Mouse (Mus musculus) kidney, adult 2 months (tissue): Measurements from ENCODE around the gene Ptma.

Experiments
- CTCF ChIP-seq: fragments of 200-500 bp; conservative IDR thresholded peaks from 2 replicates; pipeline ENCODE4 v1.5.1; 2011; ENCODE audit warnings: low read depth, mild to moderate bottlenecking, control low read depth, low read length, moderate library complexity, mixed read lengths; ENCODE audit not compliant: insufficient read depth, insufficient read length
- POLR2A ChIP-seq: fragments of 200-500 bp; IDR thresholded peaks from one replicate; pipeline ENCODE4 v1.6.1; 2011; ENCODE audit warnings: low read depth, low read length, control low read depth

DNA sequence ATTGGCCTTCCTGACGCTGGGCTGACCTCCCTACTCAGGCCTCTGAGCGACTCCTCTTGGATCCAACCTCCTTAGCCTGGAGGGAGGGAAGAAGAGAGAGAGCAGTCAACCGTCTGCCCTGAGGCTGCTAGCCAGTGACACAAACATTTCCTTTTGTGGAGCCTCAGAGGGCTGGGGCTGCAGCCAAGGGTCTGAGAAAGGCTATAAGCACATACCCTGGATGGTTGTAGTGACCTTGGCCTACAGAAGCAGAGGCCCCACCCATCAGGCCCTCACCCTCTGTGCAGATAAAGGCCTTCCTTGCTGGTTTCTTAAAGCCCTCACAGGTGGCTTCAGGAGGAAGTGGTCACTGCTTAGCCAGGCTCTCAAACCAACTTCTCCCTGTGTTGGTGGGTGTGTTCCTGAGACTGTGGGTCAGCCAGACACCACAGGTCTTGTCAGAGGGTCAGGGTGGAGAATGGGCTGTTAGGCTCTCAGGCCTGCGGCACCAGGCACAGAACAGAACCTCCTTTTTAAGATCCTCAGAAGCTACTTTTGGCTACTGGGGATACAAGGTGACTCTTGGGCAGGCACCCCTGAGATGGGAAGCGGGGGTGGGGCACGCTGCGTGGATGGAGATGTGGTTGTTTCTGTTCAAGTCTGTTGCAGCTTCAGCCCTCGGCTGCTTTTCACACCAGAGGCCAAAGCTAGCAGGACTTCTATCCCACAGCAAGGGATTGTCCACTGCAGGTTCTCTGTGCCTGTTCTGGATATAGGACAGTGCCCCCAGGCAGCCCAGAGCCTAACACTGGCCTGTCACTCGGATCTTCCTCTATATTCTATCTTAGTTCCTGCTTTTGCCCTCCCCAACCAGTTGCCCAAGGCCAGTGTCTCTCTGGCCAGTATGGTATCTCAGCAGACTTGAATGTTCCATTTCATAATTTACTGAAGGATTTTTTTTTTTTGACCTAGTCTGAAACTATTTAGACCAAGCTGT, 34.1 kb upstream of the Ptma start:
- TF ChIP-seq POLR2A, result no peak
- TF ChIP-seq CTCF, result no peak
